Mouse (Mus musculus): ENCODE measurements around the gene Ifnb1. TPM values are rescaled to one million over a fixed set of nuclear protein-coding genes. Genes with fewer than 3 reads are reported as not detected.

Ifnb1 gene
- total and polyA plus RNA-seq, 3 experiments: not detected

GRCm38 (mm10) chr4:88530271-88530670 lies 7.7 kb upstream of the Ifnb1 start:
- Histone ChIP-seq H3K4me3 (replicated peaks in 1 of 3; ENCODE audit: low read depth in 2 of 3, low read length in 2 of 3, poor library complexity in 1 of 3) (no peak overlapping the region), H3K27me3 (replicated peaks) (no peaks in the 10 kb centered on the region), H3K9ac (ENCODE audit: insufficient read depth, low read depth) (no peak overlapping the region), H3K27ac (ENCODE audit: insufficient read depth, low read depth) (no peak overlapping the region), H3K4me1 (ENCODE audit: control insufficient read depth in 1 of 2, insufficient read depth in 2 of 2) (no peaks in the 10 kb centered on the region), H3K9me3 (replicated peaks; ENCODE audit: low read length) (no peaks in the 10 kb centered on the region), H3K4me2 (ENCODE audit: insufficient read depth, low read depth, poor library complexity, severe bottlenecking) (no peak overlapping the region), H3K79me2 (replicated peaks; ENCODE audit: control insufficient read depth, extremely low read depth, insufficient read depth, poor library complexity, severe bottlenecking) (no peaks in the 10 kb centered on the region), H3K36me3 (replicated peaks in 1 of 2; ENCODE audit: control insufficient read depth in 1 of 2, insufficient read depth in 1 of 2, low read length in 1 of 2) (no peaks in the 10 kb centered on the region)
- dilution Hi-C loops (cut with MboI; ENCODE audit: extremely low pct_ligation_motif_present, extremely low pct_unique_long_range_greater_than_20kb, low sequenced_read_pairs) (no loop called here), in situ Hi-C loops (cut with MboI; ENCODE audit: low pct_ligation_motif_present, low pct_unique_long_range_greater_than_20kb, low sequenced_read_pairs) (loop anchor here (10.0 to 25.0 kb wide), 4 partner anchors 168 to 1165 kb away; no protein-coding TSS in a partner anchor)
- DNase-seq (ENCODE audit: extremely low read depth): no peak
- no peak for TF ChIP-seq BHLHE40 (IDR thresholded peaks at IDR 0.05; ENCODE audit: low read depth, low read length)
- no peak for TF ChIP-seq RAD21 (IDR thresholded peaks at IDR 0.05; ENCODE audit: low read depth, low read length)
- TF ChIP-seq HCFC1 (IDR thresholded peaks at IDR 0.05; ENCODE audit: low read depth, low read length): no peak
- no peak for TF ChIP-seq CHD1 (IDR thresholded peaks at IDR 0.05; ENCODE audit: low read depth, low read length)
- no peak for TF ChIP-seq JUN (IDR thresholded peaks at IDR 0.05; ENCODE audit: insufficient read depth, low read depth, low read length)
- no peak for TF ChIP-seq CHD2 (IDR thresholded peaks at IDR 0.05; ENCODE audit: low read length)
- TF ChIP-seq NRF1 (IDR thresholded peaks at IDR 0.05; ENCODE audit: low read depth, low read length): no peak
- no peak for TF ChIP-seq JUND (conservative IDR thresholded peaks at IDR 0.05; ENCODE audit: low read depth, low read length)
- TF ChIP-seq MAX (IDR thresholded peaks at IDR 0.05; ENCODE audit: low read length): no peak
- no peak for TF ChIP-seq ZC3H11A (IDR thresholded peaks at IDR 0.05; ENCODE audit: low read depth, low read length)
- no peak for TF ChIP-seq ETS1 (conservative IDR thresholded peaks at IDR 0.05; ENCODE audit: low read depth, low read length)

GRCm38 (mm10) chr4:88526379-88527049 lies 3.9 kb upstream of the Ifnb1 start:
- in situ Hi-C loops (cut with MboI; ENCODE audit: low pct_ligation_motif_present, low pct_unique_long_range_greater_than_20kb, low sequenced_read_pairs) (loop anchor here (25.0 kb wide), 3 partner anchors 164 to 739 kb away; no protein-coding TSS in a partner anchor), dilution Hi-C loops (cut with MboI; ENCODE audit: extremely low pct_ligation_motif_present, extremely low pct_unique_long_range_greater_than_20kb, low sequenced_read_pairs) (no loop called here)
- DNase-seq (ENCODE audit: extremely low read depth): no peak
- H3K4me3 ChIP-seq (replicated peaks in 1 of 3; ENCODE audit: low read depth in 2 of 3, low read length in 2 of 3, poor library complexity in 1 of 3): no peak overlapping the region
- no peak overlapping the region for H3K4me2 ChIP-seq (ENCODE audit: insufficient read depth, low read depth, poor library complexity, severe bottlenecking)
- no peak overlapping the region for H3K27ac ChIP-seq (ENCODE audit: insufficient read depth, low read depth)
- H3K9me3 ChIP-seq (replicated peaks; ENCODE audit: low read length): no peaks in the 10 kb centered on the region
- no peak overlapping the region for H3K9ac ChIP-seq (ENCODE audit: insufficient read depth, low read depth)
- no peaks in the 10 kb centered on the region for H3K79me2 ChIP-seq (replicated peaks; ENCODE audit: control insufficient read depth, extremely low read depth, insufficient read depth, poor library complexity, severe bottlenecking)
- no peaks in the 10 kb centered on the region for H3K36me3 ChIP-seq (replicated peaks in 1 of 2; ENCODE audit: control insufficient read depth in 1 of 2, insufficient read depth in 1 of 2, low read length in 1 of 2)
- TF ChIP-seq RAD21 (IDR thresholded peaks at IDR 0.05; ENCODE audit: low read depth, low read length): no peak
- TF ChIP-seq ZKSCAN1 (IDR thresholded peaks at IDR 0.05; ENCODE audit: borderline replicate concordance, low read depth, low read length): no peak
- no peak for TF ChIP-seq TBP (conservative IDR thresholded peaks at IDR 0.05; ENCODE audit: low read depth, low read length)
- TF ChIP-seq CTCF (conservative IDR thresholded peaks at IDR 0.05 in 1 of 2, IDR thresholded peaks at IDR 0.05 in 1 of 2; ENCODE audit: low read depth in 2 of 2, low read length in 2 of 2): no peak
- peaks cover 0 to 10% of the 10 kb centered on the region in 2 experiments; a peak in 2 of 4 replicates for H3K4me1 ChIP-seq (ENCODE audit: control insufficient read depth in 1 of 2, insufficient read depth in 2 of 2)
- H3K27me3 ChIP-seq (replicated peaks): no peaks in the 10 kb centered on the region
